ENCODE assay signal across 8 mouse cellular contexts in genomic region chr17:29033569-29034061, GRCm38 (mm10). TPM values are rescaled to one million over a fixed set of nuclear protein-coding genes. Genes with fewer than 3 reads are reported as not detected.
DNase-seq lines count a peak whose midpoint lies in the region; ATAC-seq and TF ChIP-seq lines count a peak whose summit lies in the region.

No protein-coding gene starts in this region.

- H3K36me3 ChIP-seq in embryonic facial prominence, embryonic 12.5 days = peaks cover 22% of the 10 kb centered on the region
- H3K36me3 ChIP-seq in myocyte (ENCODE audit: control insufficient read depth, insufficient read depth) = peaks cover 33% of the 10 kb centered on the region

- H3K79me2 ChIP-seq in myocyte (ENCODE audit: control insufficient read depth, insufficient read depth) = peaks cover 62% of the 10 kb centered on the region

- ATAC-seq in embryonic facial prominence, embryonic 12.5 days (ENCODE audit: insufficient number of reproducible peaks, insufficient read depth, low FRiP score, low TSS enrichment) = no peak

- DNase-seq in lung, adult 2 months = no peak
- no peak for DNase-seq in lung, postnatal 10 days
- peak; percentile 59 for DNase-seq in kidney, adult 9 months
- no peak for DNase-seq in left cerebral cortex, adult 18-20 months (ENCODE audit: low spot score in 2 of 2)
- DNase-seq in retina, postnatal 1 day = no peak
- no peak for DNase-seq in urinary bladder, postnatal 25 days (ENCODE audit: low spot score)

- no peaks in the 10 kb centered on the region for H3K9me3 ChIP-seq in embryonic facial prominence, embryonic 12.5 days

- no peak for TF ChIP-seq CTCF in lung, adult 2 months (IDR thresholded peaks at IDR 0.05; ENCODE audit: insufficient read depth, low read length)

- peak overlapping the region; percentile 98 for H3K27ac ChIP-seq in embryonic facial prominence, embryonic 12.5 days

- under 1% methylated on average over 6 of the region's 6 CpGs for WGBS in lung, adult 2 months
- WGBS in embryonic facial prominence, embryonic 12.5 days = 0% methylated on average over 6 of the region's 6 CpGs

- H3ac ChIP-seq in myocyte (ENCODE audit: control insufficient read depth, insufficient read length) = peak overlapping the region; percentile 33

- H3K27me3 ChIP-seq in embryonic facial prominence, embryonic 12.5 days = no peaks in the 10 kb centered on the region
- H3K27me3 ChIP-seq in myocyte (ENCODE audit: control insufficient read depth, insufficient read depth, insufficient read length) = no peaks in the 10 kb centered on the region

- peak overlapping the region; percentile 97 for H3K9ac ChIP-seq in embryonic facial prominence, embryonic 12.5 days

- H3K4me1 ChIP-seq in lung, adult 2 months (ENCODE audit: control insufficient read depth, insufficient read depth, low read length) = peaks cover 9% of the 10 kb centered on the region
- peaks cover 8% of the 10 kb centered on the region; the same call in 1 of the 2 replicates for H3K4me1 ChIP-seq in embryonic facial prominence, embryonic 12.5 days

- peak overlapping the region; percentile 85 for H3K4me2 ChIP-seq in embryonic facial prominence, embryonic 12.5 days (replicated peaks)
- H3K4me2 ChIP-seq in myocyte (ENCODE audit: low read depth) = peak overlapping the region; percentile 94

- H3K4me3 ChIP-seq in lung, adult 2 months (replicated peaks; ENCODE audit: extremely low read depth, low read depth, low read length) = peak overlapping the region; percentile 67
- H3K4me3 ChIP-seq in embryonic facial prominence, embryonic 12.5 days = peak overlapping the region; percentile 83
- peak overlapping the region; percentile 91 for H3K4me3 ChIP-seq in myocyte

- TF ChIP-seq POLR2A in lung, adult 2 months (IDR thresholded peaks at IDR 0.05; ENCODE audit: borderline replicate concordance, extremely low read depth, low read depth, low read length) = no peak
- no peak for TF ChIP-seq POLR2A in myocyte (IDR thresholded peaks at IDR 0.05; ENCODE audit: insufficient read length, low read depth)

TF ChIP-seq in myocyte, 11 proteins besides CTCF, POLR2A, EP300 and RAD21:
- no peak for TF ChIP-seq E2F4 (IDR thresholded peaks at IDR 0.05; ENCODE audit: insufficient read depth)
- TF ChIP-seq CEBPB (IDR thresholded peaks at IDR 0.05; ENCODE audit: insufficient read depth, poor library complexity, severe bottlenecking) = no peak
- no peak for TF ChIP-seq TCF3 (IDR thresholded peaks at IDR 0.05; ENCODE audit: insufficient read length, low read depth)
- TF ChIP-seq MYOD1 (IDR thresholded peaks at IDR 0.05; ENCODE audit: control insufficient read depth in 1 of 3, insufficient read length in 2 of 3, low read depth in 2 of 3) = no peak
- no peak for TF ChIP-seq REST (IDR thresholded peaks at IDR 0.05; ENCODE audit: insufficient read depth, insufficient read length)
- no peak for TF ChIP-seq USF1 (IDR thresholded peaks at IDR 0.05; ENCODE audit: low read depth)
- TF ChIP-seq MYOG (IDR thresholded peaks at IDR 0.05; ENCODE audit: control insufficient read depth in 1 of 3, insufficient read depth in 1 of 3, insufficient read length in 2 of 3, low read depth in 2 of 3) = no peak
- TF ChIP-seq TCF12 (IDR thresholded peaks at IDR 0.05; ENCODE audit: insufficient read depth, poor library complexity, severe bottlenecking) = no peak
- TF ChIP-seq MAX (IDR thresholded peaks at IDR 0.05; ENCODE audit: low read depth) = no peak
- TF ChIP-seq POLR2AphosphoS2 (IDR thresholded peaks at IDR 0.05; ENCODE audit: insufficient read length, low read depth) = no peak
- TF ChIP-seq SRF (IDR thresholded peaks at IDR 0.05; ENCODE audit: control insufficient read depth, insufficient read length, low read depth) = no peak

RNA-seq across cellular contexts. Expression of gene Srsf3, which starts 1.2 kb away (rescaled TPM):
- polyA plus RNA-seq in lung, adult 2 months (2012; rRNA removed) = 159 and 168 TPM in 2 replicates
- polyA plus RNA-seq in embryonic facial prominence, embryonic 12.5 days (2016; fragmentation: Nextera tagmentation; extraction: Ambion mirVana) = 731 and 750 TPM in 2 replicates
- 98.2 TPM for polyA plus RNA-seq in myocyte (2012; fragmentation: generic; extraction: Trizol)
- 100 to 1,000 TPM; 124 to 130 TPM for total RNA-seq in left cerebral cortex, adult 18-20 months (2021)

RNA-seq across cellular contexts. Expression of gene Stk38, which starts 25.8 kb away (rescaled TPM):
- 105 and 111 TPM in 2 replicates for polyA plus RNA-seq in lung, adult 2 months (2012; rRNA removed)
- polyA plus RNA-seq in embryonic facial prominence, embryonic 12.5 days (2016; fragmentation: Nextera tagmentation; extraction: Ambion mirVana) = 136 and 137 TPM in 2 replicates
- 28.3 TPM for polyA plus RNA-seq in myocyte (2012; fragmentation: generic; extraction: Trizol)
- total RNA-seq in left cerebral cortex, adult 18-20 months (2021) = 10 to 100 TPM; 43.2 to 45.8 TPM

RNA-seq across cellular contexts. Expression of gene Cdkn1a, which starts 57.2 kb away (rescaled TPM):
- polyA plus RNA-seq in lung, adult 2 months (2012; rRNA removed) = 70.3 and 91.5 TPM in 2 replicates
- 48.2 and 55.6 TPM in 2 replicates for polyA plus RNA-seq in embryonic facial prominence, embryonic 12.5 days (2016; fragmentation: Nextera tagmentation; extraction: Ambion mirVana)
- polyA plus RNA-seq in myocyte (2012; fragmentation: generic; extraction: Trizol) = 2,069 TPM
- 10 to 100 TPM; 35.1 to 57.4 TPM for total RNA-seq in left cerebral cortex, adult 18-20 months (2021)

Comparison
In these comparisons a context has a peak if more than half of its experiments do, and no peak if none do; other contexts are left out.
1. RNA of gene Cdkn1a, which starts 57.2 kb away (polyA plus RNA-seq): 2,069 TPM in myocyte (single experiment); 70.3 to 91.5 TPM in lung, adult 2 months and 48.2 to 55.6 TPM in embryonic facial prominence, embryonic 12.5 days; every median in the first group is over 10 times any median in the second.
2. Peak in every context shown above with its lines, with median percentiles within 50 percentile points of each other: H3K4me3 ChIP-seq.